Mouse (Mus musculus) brain, adult 10 weeks (tissue): ENCODE measurements around the gene Abcc5. TPM values are rescaled to one million over a fixed set of nuclear protein-coding genes. Genes with fewer than 3 reads are reported as not detected.

Experiments used
- polyA plus RNA-seq: library from polyadenylated mRNA; stranded (reverse); fragments of 350-450 nt; fragmentation: Illumina TruSeq; extraction: RNeasy Lipid Tissue Mini Kit (QIAGEN cat#74804); gene quantifications from one replicate; pipeline ENCODE4 v1.2.3, GENCODE M21; 2015; ENCODE audit warnings: low read depth, low replicate concordance

Abcc5 gene
- polyA plus RNA-seq, result 150 TPM

GRCm38 (mm10) chr16:20425855-20426598 lies at the start of gene Abcc5:
Abcc5 (minus strand) TSS chr16:20426394.

DNA sequence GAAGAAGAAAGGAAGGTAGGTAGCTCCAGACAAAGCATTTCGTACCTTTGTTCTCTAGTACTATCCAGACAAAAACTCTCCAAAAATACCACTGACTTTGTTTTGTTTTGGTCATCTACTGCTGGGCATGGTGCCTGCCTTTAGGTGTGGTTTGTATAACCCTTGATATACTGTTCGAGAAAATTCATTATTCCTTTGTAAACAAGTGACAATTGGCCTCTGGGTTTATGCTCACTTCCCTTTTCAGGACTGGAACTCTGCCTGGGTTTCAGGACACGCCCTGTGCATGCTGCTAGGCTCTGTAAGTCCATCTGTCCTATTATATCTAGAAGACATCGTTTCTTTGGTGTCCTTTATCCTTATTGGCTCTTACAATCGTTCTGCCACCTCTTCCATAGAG lies 100.9 kb downstream of the Abcc5 start, which contains the start of gene Cyp2ab1:
Gene Cyp2ab1 (minus strand): TSS at position 119 of the 400 bp plus-strand sequence.

GRCm38 (mm10) chr16:20301770-20302649 lies 124.2 kb downstream of the Abcc5 start, which contains the start of gene Parl:
Parl (minus strand) TSS chr16:20302387.

Other genes with a start within 250 kb of the Abcc5 start
- gene Map6d1, start 185.0 kb downstream of the Abcc5 start, polyA plus RNA-seq, result 49.4 TPM
- gene Parl, start 124.0 kb downstream of the Abcc5 start, polyA plus RNA-seq, result 50.9 TPM
- gene Cyp2ab1, start 101.0 kb downstream of the Abcc5 start, polyA plus RNA-seq, result not detected
- 62.9 TPM for gene Eif2b5, start 72.4 kb upstream of the Abcc5 start, polyA plus RNA-seq
- gene Dvl3, start 90.6 kb upstream of the Abcc5 start, polyA plus RNA-seq, result 31.9 TPM
- 970 TPM for gene Ap2m1, start 109.1 kb upstream of the Abcc5 start, polyA plus RNA-seq
- gene Abcf3, start 122.2 kb upstream of the Abcc5 start, polyA plus RNA-seq, result 67.5 TPM
- 49.4 TPM for gene Vwa5b2, start 163.1 kb upstream of the Abcc5 start, polyA plus RNA-seq
- gene Eef1akmt4, start 185.2 kb upstream of the Abcc5 start, polyA plus RNA-seq, result 4.5 TPM
- gene Gm49333, start 185.2 kb upstream of the Abcc5 start, polyA plus RNA-seq, result not detected
- gene Alg3, start 185.3 kb upstream of the Abcc5 start, polyA plus RNA-seq, result 15.7 TPM
- gene Camk2n2, start 194.9 kb upstream of the Abcc5 start, polyA plus RNA-seq, result 153 TPM
- 29.4 TPM for gene Ece2, start 203.4 kb upstream of the Abcc5 start, polyA plus RNA-seq
- 171 TPM for gene Psmd2, start 225.3 kb upstream of the Abcc5 start, polyA plus RNA-seq
- 134 TPM for gene Eif4g1, start 241.9 kb upstream of the Abcc5 start, polyA plus RNA-seq